Mouse (Mus musculus): ENCODE data around the gene Gm20696. TPM values are rescaled to one million over a fixed set of nuclear protein-coding genes. Genes with fewer than 3 reads are reported as not detected.

Gene Gm20696
- polyA plus RNA-seq, 1 experiment = 2.8 TPM

GRCm38 (mm10) chr6:99610454-99611427, 55.9 kb downstream of the Gm20696 start:
- H3K27ac ChIP-seq (ENCODE audit: insufficient read depth, low read length) = no peak overlapping the region
- H3K4me3 ChIP-seq (replicated peaks; ENCODE audit: insufficient read depth, low read depth, low read length) = no peak overlapping the region
- H3K27me3 ChIP-seq (ENCODE audit: control insufficient read depth, insufficient read depth, low read length) = no peaks in the 10 kb centered on the region
- no peak for TF ChIP-seq CTCF (IDR thresholded peaks at IDR 0.05; ENCODE audit: borderline replicate concordance, insufficient read depth, low read depth, low read length)
- no peak for TF ChIP-seq POLR2A (IDR thresholded peaks at IDR 0.05; ENCODE audit: borderline replicate concordance, insufficient read depth, low read length)
- whole genome bisulfite sequencing = 74% methylated on average over 14 of the region's 14 CpGs
- H3K4me1 ChIP-seq (ENCODE audit: control insufficient read depth, insufficient read depth, low read length) = no peaks in the 10 kb centered on the region
- DNase-seq = no peak

GRCm38 (mm10) chr6:99606079-99606478, 60.5 kb downstream of the Gm20696 start:
- Histone ChIP-seq H3K27ac (ENCODE audit: insufficient read depth, low read length) (no peak overlapping the region), H3K4me1 (ENCODE audit: control insufficient read depth, insufficient read depth, low read length) (no peaks in the 10 kb centered on the region), H3K4me3 (replicated peaks; ENCODE audit: insufficient read depth, low read depth, low read length) (no peak overlapping the region), H3K27me3 (ENCODE audit: control insufficient read depth, insufficient read depth, low read length) (no peaks in the 10 kb centered on the region)
- no peak for TF ChIP-seq POLR2A (IDR thresholded peaks at IDR 0.05; ENCODE audit: borderline replicate concordance, insufficient read depth, low read length)
- TF ChIP-seq CTCF (IDR thresholded peaks at IDR 0.05; ENCODE audit: borderline replicate concordance, insufficient read depth, low read depth, low read length) = no peak
- WGBS = 68% methylated on average over 7 of the region's 7 CpGs
- no peak for DNase-seq

GRCm38 (mm10) chr6:99604758-99605157, 61.8 kb downstream of the Gm20696 start:
- WGBS = 36% methylated on average over 2 of the region's 2 CpGs
- no peak for DNase-seq
- TF ChIP-seq CTCF (IDR thresholded peaks at IDR 0.05; ENCODE audit: borderline replicate concordance, insufficient read depth, low read depth, low read length) = no peak

GRCm38 (mm10) chr6:99602434-99602833, 64.2 kb downstream of the Gm20696 start:
- TF ChIP-seq CTCF (IDR thresholded peaks at IDR 0.05; ENCODE audit: borderline replicate concordance, insufficient read depth, low read depth, low read length) (no peak), POLR2A (IDR thresholded peaks at IDR 0.05; ENCODE audit: borderline replicate concordance, insufficient read depth, low read length) (no peak)
- WGBS = 77% methylated on average over 7 of the region's 7 CpGs
- no peak for DNase-seq
- no peaks in the 10 kb centered on the region for H3K4me1 ChIP-seq (ENCODE audit: control insufficient read depth, insufficient read depth, low read length)
- no peak overlapping the region for H3K4me3 ChIP-seq (replicated peaks; ENCODE audit: insufficient read depth, low read depth, low read length)
- H3K27me3 ChIP-seq (ENCODE audit: control insufficient read depth, insufficient read depth, low read length) = no peaks in the 10 kb centered on the region
- H3K27ac ChIP-seq (ENCODE audit: insufficient read depth, low read length) = no peak overlapping the region

More at GRCm38 (mm10) chr6:99604758-99605157, 61.8 kb downstream of the Gm20696 start:
- Histone ChIP-seq H3K27ac (ENCODE audit: insufficient read depth, low read length) (no peak overlapping the region), H3K27me3 (ENCODE audit: control insufficient read depth, insufficient read depth, low read length) (no peaks in the 10 kb centered on the region), H3K4me3 (replicated peaks; ENCODE audit: insufficient read depth, low read depth, low read length) (no peak overlapping the region), H3K4me1 (ENCODE audit: control insufficient read depth, insufficient read depth, low read length) (no peaks in the 10 kb centered on the region)

GRCm38 (mm10) chr6:99600886-99601285, 65.7 kb downstream of the Gm20696 start:
- H3K4me3 ChIP-seq (replicated peaks; ENCODE audit: insufficient read depth, low read depth, low read length) = no peak overlapping the region
- no peak for DNase-seq
- H3K27me3 ChIP-seq (ENCODE audit: control insufficient read depth, insufficient read depth, low read length) = no peaks in the 10 kb centered on the region
- no peaks in the 10 kb centered on the region for H3K4me1 ChIP-seq (ENCODE audit: control insufficient read depth, insufficient read depth, low read length)
- TF ChIP-seq POLR2A (IDR thresholded peaks at IDR 0.05; ENCODE audit: borderline replicate concordance, insufficient read depth, low read length) = no peak
- no peak for TF ChIP-seq CTCF (IDR thresholded peaks at IDR 0.05; ENCODE audit: borderline replicate concordance, insufficient read depth, low read depth, low read length)
- WGBS = 82% methylated on average over 8 of the region's 8 CpGs
- no peak overlapping the region for H3K27ac ChIP-seq (ENCODE audit: insufficient read depth, low read length)

- Histone ChIP-seq H3K27me3 (ENCODE audit: control insufficient read depth, insufficient read depth, low read length) (no peaks in the 10 kb centered on the region), H3K27ac (ENCODE audit: insufficient read depth, low read length) (no peak overlapping the region), H3K4me3 (replicated peaks; ENCODE audit: insufficient read depth, low read depth, low read length) (no peak overlapping the region), H3K4me1 (ENCODE audit: control insufficient read depth, insufficient read depth, low read length) (no peaks in the 10 kb centered on the region)
- peak; percentile 35 to 59 for DNase-seq
- TF ChIP-seq CTCF (IDR thresholded peaks at IDR 0.05; ENCODE audit: borderline replicate concordance, insufficient read depth, low read depth, low read length) = peak; percentile 61; the same call in 1 of the 2 replicates
- no peak for TF ChIP-seq POLR2A (IDR thresholded peaks at IDR 0.05; ENCODE audit: borderline replicate concordance, insufficient read depth, low read length)
- 20% methylated on average over 10 of the region's 10 CpGs for WGBS
Measured at GRCm38 (mm10) chr6:99600168-99600793, 66.3 kb downstream of the Gm20696 start.

- TF ChIP-seq POLR2A (IDR thresholded peaks at IDR 0.05; ENCODE audit: borderline replicate concordance, insufficient read depth, low read length) (no peak), CTCF (IDR thresholded peaks at IDR 0.05; ENCODE audit: borderline replicate concordance, insufficient read depth, low read depth, low read length) (no peak)
- H3K4me1 ChIP-seq (ENCODE audit: control insufficient read depth, insufficient read depth, low read length) = no peaks in the 10 kb centered on the region
- WGBS = 39% methylated on average over 8 of the region's 8 CpGs
- no peak for DNase-seq
- H3K27ac ChIP-seq (ENCODE audit: insufficient read depth, low read length) = no peak overlapping the region
- no peaks in the 10 kb centered on the region for H3K27me3 ChIP-seq (ENCODE audit: control insufficient read depth, insufficient read depth, low read length)
- no peak overlapping the region for H3K4me3 ChIP-seq (replicated peaks; ENCODE audit: insufficient read depth, low read depth, low read length)
Measured at GRCm38 (mm10) chr6:99599651-99600050, 66.9 kb downstream of the Gm20696 start.

Data from cerebellum, adult 2 months (tissue).